Mouse (Mus musculus) natural killer cell, adult 2 months (primary cell): ENCODE data around the gene AC129217.1.
"Not testable (repeated sequence)": the region's sequence is repeated elsewhere in the genome, so short reads cannot be mapped to it uniquely, and the experiment has no call there.

Experiments
- DNase-seq, 2 experiments: peaks; one replicate each; pipeline ENCODE4 v3.0.0; 2022; ENCODE audit warnings: low spot score in 2 of 2

AC129217.1 gene

GRCm38 (mm10) chr19:8830664-8831063, 1.1 kb downstream of the AC129217.1 start:
- DNase-seq, result no peak

- no peak for DNase-seq
These were observed 1.7 kb downstream of the AC129217.1 start for GRCm38 (mm10) chr19:8831262-8831661.

GRCm38 (mm10) chr19:8832971-8833370, 3.4 kb downstream of the AC129217.1 start:
- no peak for DNase-seq

- not testable (repeated sequence) for DNase-seq
These were observed 6.8 kb downstream of the AC129217.1 start for GRCm38 (mm10) chr19:8836327-8836726.

- peak; percentile 80 to 85 for DNase-seq
These were observed 7.7 kb downstream of the AC129217.1 start, which contains the start of gene Bscl2 for GRCm38 (mm10) chr19:8837251-8837791. Gene Bscl2 (plus strand): TSS chr19:8837467.

- DNase-seq, result no peak
These were observed 8.6 kb downstream of the AC129217.1 start for GRCm38 (mm10) chr19:8838041-8838730.

GRCm38 (mm10) chr19:8839103-8839907, 9.7 kb downstream of the AC129217.1 start, which contains the start of gene Gng3:
Gene Gng3 (minus strand): TSS chr19:8839194.
- DNase-seq, result no peak

- peak; percentile 58 to 65 for DNase-seq
These were observed 10.6 kb downstream of the AC129217.1 start for GRCm38 (mm10) chr19:8839908-8840791.

GRCm38 (mm10) chr19:8841012-8841411, 11.4 kb downstream of the AC129217.1 start:
- DNase-seq, result no peak

- no peak for DNase-seq
These were observed 13.4 kb downstream of the AC129217.1 start for GRCm38 (mm10) chr19:8842961-8843360.

GRCm38 (mm10) chr19:8844371-8845129, 15.0 kb downstream of the AC129217.1 start:
- peak; percentile 73 to 81 for DNase-seq

- no peak for DNase-seq
These were observed 18.8 kb downstream of the AC129217.1 start for GRCm38 (mm10) chr19:8848356-8848755.

GRCm38 (mm10) chr19:8850402-8850901, 20.9 kb downstream of the AC129217.1 start, which contains the start of gene Lrrn4cl:
Gene Lrrn4cl (plus strand): TSS chr19:8850768.
- DNase-seq, result no peak

GRCm38 (mm10) chr19:8851639-8852038, 22.1 kb downstream of the AC129217.1 start:
- DNase-seq, result no peak

- no peak for DNase-seq
These were observed 22.8 kb downstream of the AC129217.1 start for GRCm38 (mm10) chr19:8852236-8852928.

GRCm38 (mm10) chr19:8853117-8853516, 23.5 kb downstream of the AC129217.1 start:
- DNase-seq, result no peak

GRCm38 (mm10) chr19:8857689-8858088, 28.1 kb downstream of the AC129217.1 start:
- DNase-seq, result no peak

GRCm38 (mm10) chr19:8859018-8859417, 29.4 kb downstream of the AC129217.1 start:
- DNase-seq, result peak; percentile 33 to 44

- DNase-seq, result no peak
These were observed 34.7 kb downstream of the AC129217.1 start for GRCm38 (mm10) chr19:8864265-8864664.

GRCm38 (mm10) chr19:8870381-8870780, 40.8 kb downstream of the AC129217.1 start:
- not testable (repeated sequence) for DNase-seq
